Mouse (Mus musculus) 3T3-L1 (cell line): ENCODE measurements at regions not wholly inside any gene's neighbourhood (a gene's known extent, or its start where the extent isn't known, plus 50 kb on each side); places are given as distances from the start of the nearest gene placed in this dataset.

Experiments
- DNase-seq: peaks from one replicate; pipeline ENCODE4 v3.0.0-alpha.2; 2015; ENCODE audit warnings: low read depth, low spot score

DNA sequence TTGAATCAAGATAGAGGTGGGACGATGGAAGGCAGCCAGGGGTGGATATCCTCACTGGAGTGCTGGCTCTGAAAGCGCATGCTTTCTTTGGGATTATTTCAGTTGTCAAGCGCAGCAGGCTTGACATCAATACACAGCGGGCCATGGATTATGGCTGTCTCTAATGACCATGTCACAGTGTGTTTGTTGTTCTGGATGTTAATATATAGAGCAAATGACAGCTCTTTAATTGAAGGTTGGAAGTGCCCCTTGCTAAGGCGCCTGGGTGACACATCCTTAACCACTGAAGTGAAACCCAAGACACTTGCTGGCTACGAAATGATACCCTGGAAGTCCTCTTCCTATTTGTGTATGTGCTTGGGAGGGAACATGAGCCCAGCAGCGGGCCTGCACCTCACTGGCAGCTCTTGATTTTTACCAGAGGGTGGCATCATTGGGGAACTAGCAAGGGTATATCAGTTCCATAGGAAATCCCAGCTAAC is 200.5 kb upstream of the Rasgrp1 start:
- peak; percentile 42 for DNase-seq

DNA sequence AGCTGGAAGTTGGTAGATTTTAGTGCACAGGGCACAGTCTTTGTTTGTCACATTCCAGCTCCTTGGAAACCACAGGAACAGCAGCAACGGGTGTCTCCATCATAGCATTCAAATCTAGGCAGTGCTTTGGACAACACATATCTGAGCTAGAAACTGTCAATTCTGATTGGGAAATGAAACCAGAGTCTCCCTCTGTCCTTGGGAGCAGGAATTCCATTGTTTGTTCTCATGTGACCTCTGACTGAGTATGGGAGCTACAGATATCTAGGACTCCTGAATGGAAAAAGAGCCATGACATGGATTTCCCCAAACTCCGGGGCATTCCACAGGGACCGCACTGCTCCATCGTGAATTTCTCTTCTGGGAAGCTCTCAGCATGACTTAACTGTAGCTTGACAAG is 205.5 kb upstream of the Rasgrp1 start:
- DNase-seq, result no peak

- peak; percentile 34 for DNase-seq
Observed at GRCm38 (mm10) chr2:117556301-117556700, 213.5 kb upstream of the Rasgrp1 start.

DNA sequence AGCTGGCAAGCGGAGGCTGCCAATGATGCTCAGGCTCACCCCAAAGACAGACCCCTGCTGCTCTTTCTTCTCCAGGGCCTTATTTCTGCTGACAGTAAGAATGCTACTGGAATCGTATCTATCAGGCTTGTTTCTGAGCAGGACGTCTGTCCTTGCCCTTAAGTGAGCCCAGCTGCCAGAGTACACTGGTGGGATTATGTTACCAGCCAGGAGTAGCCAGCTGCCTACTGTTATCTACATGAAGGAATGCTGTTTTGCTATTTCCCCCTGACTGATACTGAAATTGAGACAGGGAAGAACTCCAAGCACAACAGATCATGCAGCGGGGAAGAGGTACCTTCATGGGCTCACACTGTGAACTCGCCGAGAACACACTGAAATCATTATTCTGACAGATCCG is 228.2 kb upstream of the Rasgrp1 start:
- DNase-seq, result no peak

DNA sequence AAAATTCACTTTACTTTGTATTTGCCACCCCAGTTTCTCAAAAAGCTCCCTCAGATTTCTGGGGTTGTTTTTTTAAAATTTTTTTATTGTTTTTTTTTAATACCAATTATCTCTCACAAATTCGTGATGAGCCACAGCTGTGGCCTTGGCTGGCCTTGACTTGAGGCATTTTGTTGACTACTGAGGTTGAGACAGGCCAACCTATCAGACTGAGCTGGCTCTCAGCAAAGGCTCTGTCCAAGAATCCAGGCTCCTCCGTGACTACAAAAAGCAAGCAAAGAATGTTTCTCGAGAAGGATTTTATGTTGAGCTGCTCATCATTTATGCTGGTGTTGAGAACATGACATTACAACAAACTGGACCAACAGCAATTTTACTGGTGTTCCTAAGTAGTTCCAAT is 244.6 kb upstream of the Rasgrp1 start:
- no peak for DNase-seq

GRCm38 (mm10) chr2:117595028-117595427 is 252.2 kb upstream of the Rasgrp1 start:
- DNase-seq, result no peak

DNA sequence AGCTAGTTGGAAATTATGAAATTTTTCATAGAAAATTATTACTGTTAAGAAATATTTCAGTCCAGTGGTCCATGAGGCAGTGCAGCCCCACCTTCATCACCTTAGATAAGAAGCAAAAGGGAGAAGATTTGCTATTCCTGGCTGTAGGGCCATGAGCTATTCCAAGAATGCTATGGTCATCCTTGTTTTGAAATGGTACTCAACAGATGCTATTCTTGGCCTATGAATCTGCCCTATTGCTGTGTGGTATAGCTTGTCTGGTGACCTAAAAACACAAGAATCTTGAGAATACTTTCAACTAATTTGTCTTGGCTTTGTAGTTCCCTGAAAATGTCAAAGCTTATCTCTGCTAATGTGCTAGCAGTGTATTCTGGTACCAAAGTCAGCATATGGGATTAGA is 254.8 kb upstream of the Rasgrp1 start:
- peak; percentile 59 for DNase-seq

- DNase-seq, result no peak
Observed at GRCm38 (mm10) chr2:117614772-117615171, 272.0 kb upstream of the Rasgrp1 start.

- peak; percentile 9 for DNase-seq
Observed at GRCm38 (mm10) chr2:117618063-117618462, 275.3 kb upstream of the Rasgrp1 start.

GRCm38 (mm10) chr2:117623955-117624354 is 281.2 kb upstream of the Rasgrp1 start:
- peak; percentile 65 for DNase-seq

- peak; percentile 56 for DNase-seq
Observed at GRCm38 (mm10) chr2:117634906-117635305, 292.1 kb upstream of the Rasgrp1 start.

DNA sequence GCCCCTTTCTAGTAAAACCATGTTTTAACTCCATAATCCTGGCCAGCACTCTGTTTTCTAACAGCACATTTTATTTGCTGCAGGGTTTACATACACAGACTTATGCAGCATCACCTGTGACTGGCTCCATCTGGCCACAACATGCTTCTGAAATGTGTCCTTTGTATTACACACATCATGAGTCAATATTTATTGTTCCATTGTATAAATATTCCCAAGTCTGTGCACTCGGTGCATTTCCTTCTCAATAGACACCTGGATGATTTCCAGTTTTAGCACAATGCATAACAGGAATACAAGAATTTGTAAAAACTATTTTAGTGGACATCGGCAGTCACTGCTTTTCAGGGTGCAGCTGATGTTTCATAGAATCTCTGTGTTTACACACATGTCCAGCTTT is 294.6 kb upstream of the Rasgrp1 start:
- DNase-seq, result peak; percentile 20

DNA sequence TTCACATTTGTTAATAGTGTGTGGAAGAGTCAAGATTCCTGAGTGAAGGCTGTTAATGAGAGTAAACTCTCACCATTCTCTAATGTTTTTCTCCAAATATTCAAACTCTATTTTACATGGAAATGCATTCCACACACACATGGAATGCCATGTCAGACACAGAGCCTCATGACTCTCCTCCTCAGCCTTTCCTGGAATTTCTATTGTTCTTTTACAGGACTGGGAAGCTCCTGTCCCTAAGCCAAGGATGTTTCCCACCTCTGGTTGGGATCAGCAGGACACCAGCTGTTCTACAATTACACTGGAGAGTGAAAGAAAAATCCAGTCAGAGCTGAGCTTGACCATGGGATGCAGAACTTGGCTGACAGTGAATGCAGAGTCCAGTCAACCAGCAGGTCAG is 309.3 kb upstream of the Rasgrp1 start:
- peak; percentile 66 for DNase-seq

DNA sequence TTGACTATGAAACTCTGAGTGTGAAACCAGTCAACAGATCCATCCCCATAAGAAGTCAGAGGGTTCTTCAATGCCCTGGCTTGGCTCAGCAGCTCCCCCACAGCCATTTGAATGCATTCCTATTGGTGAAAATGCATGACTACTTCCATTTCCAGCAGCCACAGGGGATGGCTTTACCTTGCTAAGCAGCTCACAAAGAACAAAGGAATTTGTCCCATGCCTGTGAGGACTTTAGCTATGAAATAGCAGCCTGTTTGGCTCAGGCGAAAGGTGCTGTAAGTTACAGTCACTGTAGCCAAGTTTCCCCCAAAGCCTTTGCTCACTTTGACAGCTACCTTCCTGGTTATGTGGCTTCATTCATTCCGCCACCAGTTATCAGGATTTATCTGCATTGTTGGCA is 309.8 kb upstream of the Rasgrp1 start:
- DNase-seq, result peak; percentile 25

DNA sequence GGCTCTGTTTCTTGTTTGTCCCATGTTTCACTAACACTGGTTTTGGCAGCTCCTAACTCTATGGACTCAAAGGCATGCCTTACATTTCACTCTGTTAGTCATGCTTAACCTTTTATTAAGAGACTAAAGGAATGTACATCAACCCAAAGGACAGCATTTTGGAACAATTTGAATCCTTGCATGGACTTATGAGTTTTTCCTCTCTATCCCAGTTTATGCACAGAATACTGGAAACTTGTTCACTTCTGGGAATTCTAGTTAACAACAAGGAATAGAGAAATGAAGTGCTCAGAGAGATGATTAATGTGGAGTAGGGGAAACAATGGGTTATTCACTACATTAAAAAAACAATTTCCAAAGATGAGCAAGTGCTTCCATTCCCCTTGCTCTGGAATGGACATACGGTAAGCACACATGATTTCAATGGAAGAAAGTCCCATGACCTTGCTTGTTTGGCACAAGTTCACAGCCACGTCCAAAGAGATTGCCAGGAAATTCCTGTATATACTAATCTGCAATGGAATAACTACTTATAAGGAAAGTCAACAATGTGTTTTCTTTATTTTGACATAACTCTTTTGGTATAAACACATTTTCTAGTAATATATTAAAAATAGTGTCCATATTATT is 313.9 kb upstream of the Rasgrp1 start:
- DNase-seq, result peak; percentile 59

DNA sequence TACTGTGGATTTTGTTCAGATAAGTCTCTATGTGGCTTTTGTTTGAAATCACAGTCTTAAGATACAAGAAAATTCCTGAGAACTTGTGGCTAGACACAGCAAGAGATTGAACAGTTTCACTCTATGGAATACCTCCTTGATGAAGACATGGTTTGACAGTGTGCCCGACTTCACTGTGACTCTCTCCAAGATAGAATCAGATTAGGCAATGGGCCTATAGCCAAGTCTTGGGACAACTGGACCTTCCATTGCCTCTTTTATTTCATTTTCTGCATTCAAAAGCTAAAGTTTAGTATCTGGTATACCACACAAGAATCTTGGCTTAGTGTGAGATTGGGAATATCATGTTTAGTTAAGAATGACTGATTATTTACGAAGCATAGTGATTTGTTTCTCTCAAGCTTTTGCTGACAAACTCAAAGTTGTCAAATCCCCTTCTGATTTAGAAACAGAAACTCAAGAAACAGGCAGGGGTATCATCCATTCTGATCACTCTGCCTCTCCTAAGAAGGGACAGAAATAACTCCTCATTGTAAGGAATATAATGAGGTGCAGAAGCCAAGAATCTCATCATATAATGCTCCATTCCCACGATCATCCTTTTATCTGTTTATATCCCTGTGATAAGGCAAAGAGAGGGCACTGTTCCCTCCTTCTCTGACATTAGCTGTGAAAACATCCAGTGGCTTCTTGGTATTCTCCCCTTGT is 317.6 kb upstream of the Rasgrp1 start:
- DNase-seq, result no peak

GRCm38 (mm10) chr2:117662653-117663052 is 319.9 kb upstream of the Rasgrp1 start:
- DNase-seq, result no peak

GRCm38 (mm10) chr2:117666528-117666927 is 323.7 kb upstream of the Rasgrp1 start:
- DNase-seq, result peak; percentile 87

- DNase-seq, result peak; percentile 97
Observed at GRCm38 (mm10) chr2:117668137-117668536, 325.3 kb upstream of the Rasgrp1 start.

DNA sequence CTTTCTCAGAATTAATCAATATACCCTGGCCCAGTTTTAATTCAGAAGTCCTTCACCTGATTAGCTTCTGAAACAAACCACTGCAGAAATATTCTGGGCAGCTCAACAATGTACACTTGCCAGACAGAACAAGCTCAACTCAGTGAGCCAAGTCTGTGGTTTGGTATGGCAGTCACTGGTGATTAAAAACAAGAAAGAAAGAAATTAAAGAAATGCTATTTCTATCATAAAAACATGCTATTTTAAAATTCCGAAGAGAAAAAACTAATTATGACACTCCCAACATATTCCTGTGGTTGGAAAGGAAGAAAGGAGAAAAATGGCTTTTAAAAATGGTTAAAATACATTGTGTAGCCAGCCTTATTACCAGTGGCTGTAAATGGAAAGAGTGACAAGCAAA is 332.1 kb upstream of the Rasgrp1 start:
- DNase-seq, result peak; percentile 33

GRCm38 (mm10) chr2:117678650-117679049 is 335.8 kb upstream of the Rasgrp1 start:
- DNase-seq, result peak; percentile 39

GRCm38 (mm10) chr2:117685836-117686453 is 343.1 kb upstream of the Rasgrp1 start:
- no peak for DNase-seq

DNA sequence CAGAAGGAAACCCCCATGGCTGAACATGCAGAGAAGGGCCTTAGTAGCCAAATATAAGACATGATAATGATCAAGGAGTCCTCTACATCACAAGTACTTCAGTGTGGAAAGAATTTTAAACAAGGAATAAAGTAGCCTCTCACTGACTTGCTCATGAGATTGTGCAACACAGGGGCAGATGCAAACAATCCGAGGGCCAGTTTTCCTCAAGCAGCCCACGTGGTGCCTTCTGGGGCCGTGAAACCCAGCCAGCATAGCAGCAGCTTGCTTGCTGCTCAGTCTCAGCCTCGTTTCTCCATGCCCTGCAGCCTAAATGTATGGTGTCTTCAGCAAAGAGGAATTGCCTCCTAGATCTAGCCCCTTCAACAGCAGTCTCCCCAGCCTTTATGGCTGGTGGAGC is 350.7 kb upstream of the Rasgrp1 start:
- no peak for DNase-seq
